In the genomic region with DNA sequence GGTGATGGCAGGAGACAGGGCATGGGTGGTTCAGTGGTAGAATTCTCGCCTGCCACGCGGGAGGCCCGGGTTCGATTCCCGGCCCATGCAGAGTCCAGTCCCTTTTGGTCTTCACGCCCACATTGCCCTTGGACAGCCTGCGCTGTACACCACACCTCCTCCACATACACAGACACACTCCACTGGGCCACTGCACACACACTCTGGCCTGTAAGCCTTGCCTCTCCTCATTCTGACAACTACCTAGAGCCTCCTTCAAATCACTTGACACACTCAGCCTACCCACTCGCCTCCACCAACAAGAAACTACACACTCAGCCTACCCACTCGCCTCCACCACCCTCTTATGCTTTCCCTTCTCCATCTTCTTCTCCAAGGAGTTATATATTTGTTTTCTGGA, we compare ENCODE assay signal across 9 mouse cellular contexts. TPM values are rescaled to one million over a fixed set of nuclear protein-coding genes. Genes with fewer than 3 reads are reported as not detected.
DNase-seq lines count a peak whose midpoint lies in the region; ATAC-seq and TF ChIP-seq lines count a peak whose summit lies in the region.
"Not testable (repeated sequence)": the region's sequence is repeated elsewhere in the genome, so short reads cannot be mapped to it uniquely, and the experiment has no call there.
"Had no signal": no experiment of that assay in that cellular context is flagged by ENCODE, and none has a peak within 500 bp of the region (broad histone marks: within the 10 kb centered on the region; RNA-seq: fewer than 3 reads in every experiment).

No protein-coding gene starts in this region.

- H3K4me3 ChIP-seq in forebrain, embryonic 10.5 days; heart, embryonic 15.5 days; kidney, postnatal 0 days (replicated peaks; ENCODE audit: low read depth, low read length); lung, embryonic 14.5 days (ENCODE audit: low read depth, low read length); midbrain, embryonic 15.5 days; stomach, embryonic 15.5 days (replicated peaks): not testable (repeated sequence)

- not testable (repeated sequence) for H3K9ac ChIP-seq in heart, embryonic 15.5 days; kidney, postnatal 0 days (ENCODE audit: low read depth, low read length); lung, embryonic 14.5 days; midbrain, embryonic 15.5 days; stomach, embryonic 15.5 days

- 19% methylated on average over 8 of the region's 10 CpGs for WGBS in forebrain, embryonic 10.5 days
- WGBS in heart, embryonic 15.5 days: 11% methylated on average over 7 of the region's 10 CpGs
- WGBS in kidney, postnatal 0 days: 23% methylated on average over 4 of the region's 10 CpGs
- 11% methylated on average over 4 of the region's 10 CpGs for WGBS in lung, embryonic 14.5 days
- WGBS in midbrain, embryonic 15.5 days: 21% methylated on average over 8 of the region's 10 CpGs
- WGBS in stomach, embryonic 15.5 days: 19% methylated on average over 7 of the region's 10 CpGs

- not testable (repeated sequence) for H3K9me3 ChIP-seq in forebrain, embryonic 10.5 days; heart, embryonic 15.5 days (replicated peaks); kidney, postnatal 0 days (replicated peaks; ENCODE audit: low read length); lung, embryonic 14.5 days (ENCODE audit: low read depth, low read length); midbrain, embryonic 15.5 days; stomach, embryonic 15.5 days

- H3K36me3 ChIP-seq in forebrain, embryonic 10.5 days (replicated peaks); heart, embryonic 15.5 days; kidney, postnatal 0 days (ENCODE audit: insufficient read depth, low read length); lung, embryonic 14.5 days (ENCODE audit: insufficient read depth); midbrain, embryonic 15.5 days (replicated peaks); stomach, embryonic 15.5 days: not testable (repeated sequence)

- H3K4me1 ChIP-seq in forebrain, embryonic 10.5 days: peaks cover 12% of the 10 kb centered on the region
- not testable (repeated sequence) for H3K4me1 ChIP-seq in heart, embryonic 15.5 days (replicated peaks); kidney, postnatal 0 days (replicated peaks; ENCODE audit: insufficient read depth, low read length); lung, embryonic 14.5 days (ENCODE audit: insufficient read depth); midbrain, embryonic 15.5 days; stomach, embryonic 15.5 days

- peak; percentile 6; the same call in 1 of the 2 replicates for ATAC-seq in heart, embryonic 15.5 days (replicated peaks; ENCODE audit: insufficient number of reproducible peaks, insufficient read depth, low FRiP score, low read depth)
- peak; percentile 11; the same call in 1 of the 2 replicates for ATAC-seq in kidney, postnatal 0 days (replicated peaks; ENCODE audit: low FRiP score, low read depth)
- ATAC-seq in lung, embryonic 14.5 days (ENCODE audit: insufficient read depth): peak; percentile 48
- peak; percentile 22 for ATAC-seq in midbrain, embryonic 15.5 days (replicated peaks)
- ATAC-seq in stomach, embryonic 15.5 days (ENCODE audit: insufficient read depth, low FRiP score, low read depth): peak; percentile 61

- peak; percentile 37 to 47 for DNase-seq in B cell, adult 2 months
- peak; percentile 59 for DNase-seq in c-Kit-positive CD71-positive TER-119-negative erythroid progenitor cells, embryonic 14.5 days (ENCODE audit: low read depth)
- peak; percentile 68 for DNase-seq in forebrain, embryonic 10.5 days (ENCODE audit: extremely low spot score, low spot score)
- not testable (repeated sequence) for DNase-seq in kidney, postnatal 0 days (ENCODE audit: low spot score)
- DNase-seq in lung, embryonic 14.5 days: peak; percentile 53

- not testable (repeated sequence) for H3K4me2 ChIP-seq in heart, embryonic 15.5 days; kidney, postnatal 0 days (ENCODE audit: low read length); lung, embryonic 14.5 days; midbrain, embryonic 15.5 days; stomach, embryonic 15.5 days

- not testable (repeated sequence) for H3K27ac ChIP-seq in forebrain, embryonic 10.5 days; heart, embryonic 15.5 days; kidney, postnatal 0 days; lung, embryonic 14.5 days (ENCODE audit: low read depth); midbrain, embryonic 15.5 days; stomach, embryonic 15.5 days

- not testable (repeated sequence) for TF ChIP-seq CTCF in kidney, postnatal 0 days (IDR thresholded peaks at IDR 0.05; ENCODE audit: low read depth); lung, embryonic 14.5 days (IDR thresholded peaks at IDR 0.05; ENCODE audit: low read depth)

- peaks cover 60% of the 10 kb centered on the region for H3K27me3 ChIP-seq in forebrain, embryonic 10.5 days (ENCODE audit: poor library complexity, severe bottlenecking)
- peaks cover 39% of the 10 kb centered on the region for H3K27me3 ChIP-seq in heart, embryonic 15.5 days
- peaks cover 19% of the 10 kb centered on the region for H3K27me3 ChIP-seq in kidney, postnatal 0 days (ENCODE audit: insufficient read depth, low read length)
- H3K27me3 ChIP-seq in lung, embryonic 14.5 days (ENCODE audit: insufficient read depth, low read length): peaks cover 34% of the 10 kb centered on the region
- peaks cover 23% of the 10 kb centered on the region for H3K27me3 ChIP-seq in midbrain, embryonic 15.5 days (replicated peaks)
- peaks cover 20% of the 10 kb centered on the region for H3K27me3 ChIP-seq in stomach, embryonic 15.5 days (replicated peaks)

RNA-seq across cellular contexts. Expression of gene Fcgr3, which starts 9.5 kb away (rescaled TPM):
- polyA plus RNA-seq in forebrain, embryonic 10.5 days (2016; fragmentation: Nextera tagmentation; extraction: Ambion mirVana): 3.2 and 4.5 TPM in 2 replicates
- 10.4 and 11.9 TPM in 2 replicates for polyA plus RNA-seq in heart, embryonic 15.5 days (2015; fragmentation: Nextera tagmentation; extraction: Ambion mirVana)
- 12.1 and 13.2 TPM in 2 replicates for polyA plus RNA-seq in kidney, postnatal 0 days (2015; fragmentation: Nextera tagmentation; extraction: Ambion mirVana)
- 10.8 and 14.3 TPM in 2 replicates for polyA plus RNA-seq in lung, embryonic 14.5 days (2014; fragmentation: Nextera tagmentation; extraction: Ambion mirVana)
- 10.7 and 11.7 TPM in 2 replicates for polyA plus RNA-seq in midbrain, embryonic 15.5 days (2015; fragmentation: Nextera tagmentation; extraction: Ambion mirVana)
- 18.7 and 18.8 TPM in 2 replicates for polyA plus RNA-seq in stomach, embryonic 15.5 days (2015; fragmentation: Nextera tagmentation; extraction: Ambion mirVana)
- polyA plus RNA-seq: erythroblast, embryonic 14.5 days had no signal

RNA-seq across cellular contexts. Expression of gene Cfap126, which starts 39.4 kb away (rescaled TPM):
- polyA plus RNA-seq in forebrain, embryonic 10.5 days (2016; fragmentation: Nextera tagmentation; extraction: Ambion mirVana): 2.2 and 2.8 TPM in 2 replicates
- 2.7 and 3.5 TPM in 2 replicates for polyA plus RNA-seq in heart, embryonic 15.5 days (2015; fragmentation: Nextera tagmentation; extraction: Ambion mirVana)
- polyA plus RNA-seq in kidney, postnatal 0 days (2015; fragmentation: Nextera tagmentation; extraction: Ambion mirVana): 4.6 TPM in 2 replicates
- polyA plus RNA-seq in lung, embryonic 14.5 days (2014; fragmentation: Nextera tagmentation; extraction: Ambion mirVana): 2.0 and 2.2 TPM in 2 replicates
- 6.5 and 9.0 TPM in 2 replicates for polyA plus RNA-seq in midbrain, embryonic 15.5 days (2015; fragmentation: Nextera tagmentation; extraction: Ambion mirVana)
- 1.6 and 2.9 TPM in 2 replicates for polyA plus RNA-seq in stomach, embryonic 15.5 days (2015; fragmentation: Nextera tagmentation; extraction: Ambion mirVana)

RNA-seq across cellular contexts. Expression of gene Fcgr4, which starts 55.6 kb away (rescaled TPM):
- 0.11 TPM in 1 of 2 replicates, not detected in the other for polyA plus RNA-seq in forebrain, embryonic 10.5 days (2016; fragmentation: Nextera tagmentation; extraction: Ambion mirVana)
- 1.1 and 1.4 TPM in 2 replicates for polyA plus RNA-seq in heart, embryonic 15.5 days (2015; fragmentation: Nextera tagmentation; extraction: Ambion mirVana)
- polyA plus RNA-seq in kidney, postnatal 0 days (2015; fragmentation: Nextera tagmentation; extraction: Ambion mirVana): 2.0 and 2.3 TPM in 2 replicates
- 0.35 and 0.47 TPM in 2 replicates for polyA plus RNA-seq in lung, embryonic 14.5 days (2014; fragmentation: Nextera tagmentation; extraction: Ambion mirVana)
- 0.53 and 0.54 TPM in 2 replicates for polyA plus RNA-seq in midbrain, embryonic 15.5 days (2015; fragmentation: Nextera tagmentation; extraction: Ambion mirVana)
- polyA plus RNA-seq in stomach, embryonic 15.5 days (2015; fragmentation: Nextera tagmentation; extraction: Ambion mirVana): 1.3 and 1.7 TPM in 2 replicates
- polyA plus RNA-seq: erythroblast, embryonic 14.5 days had no signal

Comparison
In these comparisons a context has a peak if more than half of its experiments do, and no peak if none do; other contexts are left out.
1. ATAC-seq: peak in every context shown above with its lines; median percentile 61 in stomach, embryonic 15.5 days; 48 in lung, embryonic 14.5 days; 22 in midbrain, embryonic 15.5 days; 11 in kidney, postnatal 0 days; 6 in heart, embryonic 15.5 days.